Mouse (Mus musculus): ENCODE measurements around the gene Galntl6. TPM values are rescaled to one million over a fixed set of nuclear protein-coding genes. Genes with fewer than 3 reads are reported as not detected.

Galntl6 gene
- polyA plus RNA-seq, 1 experiment, result 11.8 TPM

DNA sequence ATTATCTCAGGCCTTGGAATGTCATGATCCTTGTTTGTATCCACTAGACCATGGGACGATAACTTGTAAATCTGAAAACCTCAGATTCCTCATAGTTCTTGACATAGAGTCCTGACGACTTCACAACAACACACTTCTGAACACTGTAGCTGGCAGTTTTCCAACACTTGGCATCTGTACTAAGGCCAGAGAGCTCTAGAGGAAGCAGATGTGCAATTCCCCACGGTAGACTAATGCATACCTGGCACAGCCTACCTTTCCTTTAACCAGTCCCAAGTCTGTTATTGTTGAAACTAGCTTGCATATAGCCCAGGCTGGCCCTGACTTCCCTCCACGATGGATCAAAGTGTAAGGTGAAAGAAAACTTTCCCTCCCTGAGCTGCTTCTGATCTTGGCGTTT is 946.9 kb downstream of the Galntl6 start:
- peaks cover 2% of the 10 kb centered on the region for H3K4me1 ChIP-seq (ENCODE audit: control insufficient read depth, insufficient read depth, low read length)
- H3K27ac ChIP-seq (ENCODE audit: insufficient read depth, low read length), result no peak overlapping the region
- H3K4me3 ChIP-seq (ENCODE audit: insufficient read depth, low read length), result no peak overlapping the region
- no peak for TF ChIP-seq CTCF (IDR thresholded peaks at IDR 0.05; ENCODE audit: extremely low read depth, insufficient read depth, low read length)
- TF ChIP-seq POLR2A (IDR thresholded peaks at IDR 0.05; ENCODE audit: extremely low read depth, insufficient read depth, low read length), result no peak

- H3K27ac ChIP-seq (ENCODE audit: insufficient read depth, low read length), result no peak overlapping the region
- H3K4me1 ChIP-seq (ENCODE audit: control insufficient read depth, insufficient read depth, low read length), result peaks cover 2% of the 10 kb centered on the region
- H3K4me3 ChIP-seq (ENCODE audit: insufficient read depth, low read length), result no peak overlapping the region
- TF ChIP-seq POLR2A (IDR thresholded peaks at IDR 0.05; ENCODE audit: extremely low read depth, insufficient read depth, low read length), result no peak
- no peak for TF ChIP-seq CTCF (IDR thresholded peaks at IDR 0.05; ENCODE audit: extremely low read depth, insufficient read depth, low read length)
Measured at GRCm38 (mm10) chr8:57962286-57963110, 949.9 kb downstream of the Galntl6 start.

DNA sequence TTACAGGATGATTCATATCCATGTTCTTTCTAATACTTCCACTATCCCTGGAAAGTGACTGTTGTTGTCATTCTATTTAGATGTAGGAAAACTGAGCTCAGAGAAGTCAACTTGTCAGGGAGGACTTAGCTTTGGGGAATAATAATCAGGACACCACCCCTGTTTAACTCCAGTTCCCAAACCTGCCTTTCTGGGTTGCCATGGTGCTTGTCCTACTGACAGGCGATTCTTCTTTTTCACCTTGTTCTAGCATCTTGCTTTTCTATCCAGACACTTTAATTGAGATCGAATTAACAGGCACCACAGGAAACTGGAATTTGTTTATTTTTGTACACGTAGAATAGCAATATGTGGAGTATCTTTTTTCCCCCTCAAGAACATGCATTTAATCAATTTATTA is 953.3 kb downstream of the Galntl6 start:
- H3K27ac ChIP-seq (ENCODE audit: insufficient read depth, low read length), result no peak overlapping the region

DNA sequence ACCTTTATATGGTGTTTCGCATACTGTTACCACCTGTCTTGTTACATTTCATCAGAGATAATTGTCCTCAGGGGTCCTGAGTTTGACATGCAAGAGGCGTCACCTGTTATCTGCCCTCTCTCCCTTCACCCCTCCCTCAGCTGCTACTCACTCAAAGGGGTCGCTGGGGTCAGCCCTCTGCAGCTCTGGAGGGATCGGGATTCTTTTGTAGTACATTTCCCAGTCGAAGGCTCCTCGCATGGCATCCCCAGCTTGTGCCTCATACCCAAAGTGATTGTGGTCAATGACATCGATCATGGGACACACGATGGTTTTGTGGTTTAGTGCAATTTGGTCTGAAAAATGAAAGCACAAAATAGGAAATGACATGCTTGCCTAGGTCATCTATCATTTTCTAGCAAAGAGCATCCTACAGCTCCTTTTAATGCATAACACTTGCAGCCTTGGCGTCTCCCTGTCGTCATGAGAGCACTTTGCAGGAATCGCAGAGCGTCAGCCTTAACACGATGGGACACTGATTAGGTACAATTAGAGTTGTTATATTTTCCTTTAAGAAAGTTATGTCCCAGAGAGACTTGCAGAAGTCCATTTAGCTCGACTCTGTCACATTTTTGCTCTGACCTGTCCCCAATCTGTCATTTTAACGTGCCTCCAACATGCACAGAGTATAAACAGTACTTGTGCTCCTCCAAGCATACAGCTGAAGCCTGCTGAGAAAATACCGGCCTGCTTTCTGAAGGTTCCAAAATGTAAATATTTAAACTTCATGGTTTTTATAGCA is 954.1 kb downstream of the Galntl6 start:
- Histone ChIP-seq H3K27ac (ENCODE audit: insufficient read depth, low read length) (no peak overlapping the region), H3K4me1 (ENCODE audit: control insufficient read depth, insufficient read depth, low read length) (peaks cover 2% of the 10 kb centered on the region; the same call in 1 of the 2 replicates), H3K4me3 (ENCODE audit: insufficient read depth, low read length) (no peak overlapping the region)
- TF ChIP-seq CTCF (IDR thresholded peaks at IDR 0.05; ENCODE audit: extremely low read depth, insufficient read depth, low read length) (no peak), POLR2A (IDR thresholded peaks at IDR 0.05; ENCODE audit: extremely low read depth, insufficient read depth, low read length) (no peak)

More for the DNA sequence above, 953.3 kb downstream of the Galntl6 start:
- peaks cover 2% of the 10 kb centered on the region for H3K4me1 ChIP-seq (ENCODE audit: control insufficient read depth, insufficient read depth, low read length)
- no peak overlapping the region for H3K4me3 ChIP-seq (ENCODE audit: insufficient read depth, low read length)
- TF ChIP-seq POLR2A (IDR thresholded peaks at IDR 0.05; ENCODE audit: extremely low read depth, insufficient read depth, low read length), result no peak
- no peak for TF ChIP-seq CTCF (IDR thresholded peaks at IDR 0.05; ENCODE audit: extremely low read depth, insufficient read depth, low read length)

GRCm38 (mm10) chr8:57955501-57955900 is 956.9 kb downstream of the Galntl6 start:
- Histone ChIP-seq H3K4me1 (ENCODE audit: control insufficient read depth, insufficient read depth, low read length) (no peaks in the 10 kb centered on the region), H3K27ac (ENCODE audit: insufficient read depth, low read length) (no peak overlapping the region), H3K4me3 (ENCODE audit: insufficient read depth, low read length) (no peak overlapping the region)
- TF ChIP-seq POLR2A (IDR thresholded peaks at IDR 0.05; ENCODE audit: extremely low read depth, insufficient read depth, low read length) (no peak), CTCF (IDR thresholded peaks at IDR 0.05; ENCODE audit: extremely low read depth, insufficient read depth, low read length) (no peak)

DNA sequence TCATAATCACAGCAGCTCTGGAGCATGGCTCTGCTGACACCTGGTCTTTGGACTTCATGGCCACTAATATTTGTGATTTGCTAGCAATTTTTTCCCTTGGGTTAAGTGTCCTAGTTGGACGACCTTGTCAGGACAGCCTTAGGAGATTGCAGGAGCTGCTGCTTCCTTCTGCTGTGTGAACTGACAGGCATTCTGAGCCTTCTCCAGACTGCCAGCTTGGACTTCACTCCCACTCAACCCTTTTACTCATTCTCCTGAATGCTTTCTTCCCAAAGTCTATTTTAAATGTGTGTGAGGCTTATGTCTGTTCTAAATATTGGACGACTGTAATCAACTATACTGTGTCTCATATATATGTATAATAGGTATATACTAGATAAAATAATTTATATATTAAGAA is 971.3 kb downstream of the Galntl6 start:
- Histone ChIP-seq H3K27ac (ENCODE audit: insufficient read depth, low read length) (no peak overlapping the region), H3K4me3 (ENCODE audit: insufficient read depth, low read length) (no peak overlapping the region), H3K4me1 (ENCODE audit: control insufficient read depth, insufficient read depth, low read length) (peaks cover 2% of the 10 kb centered on the region)
- TF ChIP-seq POLR2A (IDR thresholded peaks at IDR 0.05; ENCODE audit: extremely low read depth, insufficient read depth, low read length) (no peak), CTCF (IDR thresholded peaks at IDR 0.05; ENCODE audit: extremely low read depth, insufficient read depth, low read length) (no peak)

DNA sequence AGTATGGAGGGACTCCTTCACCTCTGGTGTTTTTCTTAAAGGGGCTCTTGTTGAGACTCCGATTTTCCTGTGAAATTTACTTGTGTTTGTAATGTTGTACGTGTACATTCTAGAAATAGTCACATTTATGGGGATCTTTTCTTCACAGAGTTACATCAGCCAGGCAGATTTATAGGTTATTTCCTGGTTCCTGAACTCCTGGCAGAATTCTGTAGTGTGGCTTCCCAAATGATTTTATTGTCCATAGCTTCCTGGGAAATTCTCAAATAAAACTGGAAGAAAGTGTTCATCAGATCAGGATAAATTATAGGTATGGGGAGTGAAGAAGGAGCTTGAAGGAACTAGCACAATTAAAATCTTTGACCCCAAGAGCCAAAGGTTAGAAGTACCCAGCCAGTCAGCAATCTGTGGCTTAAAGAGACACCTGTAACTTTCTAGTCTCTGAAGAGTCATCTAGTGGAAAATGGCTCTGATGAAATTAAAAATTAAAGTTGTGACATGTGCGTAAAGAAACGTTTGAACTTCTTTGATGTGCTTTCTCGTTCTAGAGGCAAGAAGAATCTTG is 972.5 kb downstream of the Galntl6 start:
- TF ChIP-seq CTCF (IDR thresholded peaks at IDR 0.05; ENCODE audit: extremely low read depth, insufficient read depth, low read length) (no peak), POLR2A (IDR thresholded peaks at IDR 0.05; ENCODE audit: extremely low read depth, insufficient read depth, low read length) (no peak)
- Histone ChIP-seq H3K4me3 (ENCODE audit: insufficient read depth, low read length) (no peak overlapping the region), H3K27ac (ENCODE audit: insufficient read depth, low read length) (no peak overlapping the region), H3K4me1 (ENCODE audit: control insufficient read depth, insufficient read depth, low read length) (peaks cover 2% of the 10 kb centered on the region)

- no peak overlapping the region for H3K4me3 ChIP-seq (ENCODE audit: insufficient read depth, low read length)
- H3K27ac ChIP-seq (ENCODE audit: insufficient read depth, low read length), result no peak overlapping the region
- TF ChIP-seq POLR2A (IDR thresholded peaks at IDR 0.05; ENCODE audit: extremely low read depth, insufficient read depth, low read length), result no peak
- TF ChIP-seq CTCF (IDR thresholded peaks at IDR 0.05; ENCODE audit: extremely low read depth, insufficient read depth, low read length), result peak; percentile 64; the same call in 1 of the 2 replicates
- peaks cover 2% of the 10 kb centered on the region for H3K4me1 ChIP-seq (ENCODE audit: control insufficient read depth, insufficient read depth, low read length)
Measured at GRCm38 (mm10) chr8:57939177-57939855, 973.1 kb downstream of the Galntl6 start.

- Histone ChIP-seq H3K27ac (ENCODE audit: insufficient read depth, low read length) (no peak overlapping the region), H3K4me1 (ENCODE audit: control insufficient read depth, insufficient read depth, low read length) (no peaks in the 10 kb centered on the region), H3K4me3 (ENCODE audit: insufficient read depth, low read length) (no peak overlapping the region)
- TF ChIP-seq CTCF (IDR thresholded peaks at IDR 0.05; ENCODE audit: extremely low read depth, insufficient read depth, low read length), result no peak
- TF ChIP-seq POLR2A (IDR thresholded peaks at IDR 0.05; ENCODE audit: extremely low read depth, insufficient read depth, low read length), result no peak
Measured at GRCm38 (mm10) chr8:57927074-57927473, 985.4 kb downstream of the Galntl6 start.
